Mouse (Mus musculus): ENCODE data around the gene Gm47841.

GRCm38 (mm10) chr15:101068029-101068428 is 20.8 kb upstream of the Gm47841 start:
- TF ChIP-seq UBTF (IDR thresholded peaks at IDR 0.05; ENCODE audit: low read depth, low read length) (no peak), MAX (IDR thresholded peaks at IDR 0.05; ENCODE audit: low read length) (no peak), POLR2A (IDR thresholded peaks at IDR 0.05; ENCODE audit: low read depth, low read length) (no peak)

All from CH12.LX (cell line).